Mouse (Mus musculus) gastrocnemius, adult 2 months (tissue): Measurements from ENCODE around the gene Gm20671. TPM values are rescaled to one million over a fixed set of nuclear protein-coding genes. Genes with fewer than 3 reads are reported as not detected.
"Not testable (repeated sequence)": the region's sequence is repeated elsewhere in the genome, so short reads cannot be mapped to it uniquely, and the experiment has no call there.

Experiments
- DNase-seq: peaks from one replicate; pipeline ENCODE4 v3.0.0; 2022
- H3K27ac ChIP-seq: fragments of 200-600 bp; 2 replicates; pipeline ENCODE4 v1.8.1; 2022; ENCODE audit warnings: mild to moderate bottlenecking
- H3K4me3 ChIP-seq: fragments of 200-600 bp; 2 replicates; pipeline ENCODE4 v1.8.1; 2022; ENCODE audit warnings: mild to moderate bottlenecking, moderate library complexity
- CTCF ChIP-seq: fragments of 200-600 bp; IDR thresholded peaks from 2 replicates; pipeline ENCODE4 v1.8.1; 2022; ENCODE audit warnings: antibody characterized with exemption, mild to moderate bottlenecking, moderate library complexity
- intact Hi-C: fragments of 180-260 bp; cut with DNase I; formaldehyde crosslinking; loops from one replicate; pipeline ENCODE4 v1.15.1; 2025
- total RNA-seq, 2 experiments: library from RNA; stranded (reverse); gene quantifications; 2 replicates each; pipeline ENCODE4 v1.2.3; 2021

Gene Gm20671
- total RNA-seq, 2 experiments from 2014 or later = not detected

- Histone ChIP-seq H3K27ac (no peak overlapping the region), H3K4me3 (no peak overlapping the region)
- intact Hi-C loops = no loop called here
- no peak for TF ChIP-seq CTCF
- no peak for DNase-seq
Measured at GRCm38 (mm10) chr5:32849178-32849577, 22.3 kb upstream of the Gm20671 start.

DNA sequence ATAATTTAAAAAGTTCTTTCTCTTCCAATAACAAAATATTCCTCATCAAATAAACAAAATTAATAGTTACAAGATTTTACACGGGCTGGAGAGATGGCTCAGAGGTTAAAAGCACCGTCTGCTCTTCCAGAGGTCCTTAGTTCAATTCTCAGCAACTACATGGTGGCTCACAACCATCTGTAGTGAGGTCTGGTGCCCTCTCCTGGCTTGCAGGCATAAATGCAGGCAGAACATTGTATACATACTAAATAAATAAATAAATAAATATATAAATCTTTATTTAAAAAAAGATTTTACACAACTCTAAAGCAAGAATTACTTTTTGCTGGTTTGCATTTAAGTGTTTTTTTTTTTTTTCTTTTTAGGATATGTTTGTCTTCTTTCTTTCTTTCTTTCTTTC, 13.1 kb upstream of the Gm20671 start:
- Histone ChIP-seq H3K27ac (no peak overlapping the region), H3K4me3 (no peak overlapping the region)
- intact Hi-C loops = no loop called here
- peak; percentile 37 for TF ChIP-seq CTCF
- no peak for DNase-seq

DNA sequence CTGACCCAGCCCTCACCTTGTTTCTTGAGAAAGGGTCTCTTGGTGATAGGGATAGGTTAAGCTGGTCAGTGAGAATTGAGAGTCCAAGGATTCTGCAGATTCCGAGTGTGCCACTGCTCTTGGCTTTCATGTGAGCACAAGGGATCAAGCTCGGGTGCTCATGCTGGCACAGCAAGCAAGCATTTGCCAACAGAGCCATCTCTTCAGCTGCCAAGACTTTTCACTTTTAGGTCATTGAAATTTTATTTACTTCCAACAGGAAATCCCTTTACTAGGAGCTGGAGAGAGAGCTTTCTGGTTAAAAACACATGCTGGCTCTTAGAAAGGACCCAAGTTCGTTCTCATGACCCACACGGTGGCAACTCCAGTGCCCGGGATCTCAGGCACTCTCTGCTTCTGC, 10.1 kb upstream of the Gm20671 start:
- intact Hi-C loops = no loop called here

DNA sequence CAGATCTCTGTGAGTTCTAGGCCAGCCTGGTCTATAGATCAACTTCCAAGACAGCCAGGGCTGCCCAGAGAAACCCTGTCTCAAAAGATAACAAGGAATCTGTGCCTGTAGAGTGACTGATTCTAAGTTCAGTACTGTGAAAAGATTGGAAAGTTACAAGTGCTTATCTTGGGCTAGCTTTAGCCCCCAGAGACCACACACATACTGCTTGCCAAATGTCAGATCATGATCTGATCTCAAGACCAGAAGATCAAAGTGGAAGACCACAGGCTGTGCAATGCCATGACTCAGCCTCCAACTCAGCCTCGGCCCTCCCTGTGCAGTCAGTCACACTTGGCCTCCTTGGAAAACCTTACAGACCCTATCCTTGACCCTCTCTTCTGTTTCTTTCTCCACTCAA, 7.6 kb upstream of the Gm20671 start:
- DNase-seq = no peak
- TF ChIP-seq CTCF = no peak

More for the DNA sequence above, 10.1 kb upstream of the Gm20671 start:
- Histone ChIP-seq H3K4me3 (no peak overlapping the region), H3K27ac (no peak overlapping the region)
- DNase-seq = no peak
- no peak for TF ChIP-seq CTCF

GRCm38 (mm10) chr5:32830054-32830453, 3.1 kb upstream of the Gm20671 start:
- intact Hi-C loops = no loop called here
- DNase-seq = no peak
- no peak overlapping the region for H3K4me3 ChIP-seq
- H3K27ac ChIP-seq = no peak overlapping the region
- no peak for TF ChIP-seq CTCF

More for the DNA sequence above, 7.6 kb upstream of the Gm20671 start:
- intact Hi-C loops = no loop called here
- H3K27ac ChIP-seq = no peak overlapping the region
- H3K4me3 ChIP-seq = no peak overlapping the region

DNA sequence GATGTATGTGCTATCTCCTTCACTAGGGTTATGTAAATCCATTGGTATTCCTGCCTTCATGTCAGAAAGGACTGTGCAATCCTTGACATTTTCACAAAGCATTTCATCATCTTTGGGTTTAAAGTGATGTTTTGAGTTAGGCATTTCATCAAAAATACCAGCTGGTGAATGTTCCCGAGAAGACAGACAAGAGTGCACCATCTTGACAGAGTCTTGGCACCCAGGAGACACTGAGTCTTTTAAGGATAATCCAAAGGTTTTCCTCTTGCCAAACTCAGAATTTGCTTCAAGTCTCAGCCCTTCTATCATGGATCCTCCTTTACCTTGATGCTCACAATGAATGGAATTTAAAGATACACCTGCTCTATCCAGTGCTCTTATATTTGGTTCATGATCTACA, 1.9 kb upstream of the Gm20671 start:
- DNase-seq, H3K27ac ChIP-seq, H3K4me3 ChIP-seq, intact Hi-C loops: not testable (repeated sequence)

GRCm38 (mm10) chr5:32820471-32820870, 6.4 kb downstream of the Gm20671 start:
- intact Hi-C loops = no loop called here

GRCm38 (mm10) chr5:32815396-32815795, 11.5 kb downstream of the Gm20671 start:
- TF ChIP-seq CTCF = no peak
- intact Hi-C loops = no loop called here
- H3K27ac ChIP-seq = no peak overlapping the region
- no peak for DNase-seq
- H3K4me3 ChIP-seq = no peak overlapping the region

More at GRCm38 (mm10) chr5:32820471-32820870, 6.4 kb downstream of the Gm20671 start:
- Histone ChIP-seq H3K4me3 (no peak overlapping the region), H3K27ac (no peak overlapping the region)
- DNase-seq = no peak
- TF ChIP-seq CTCF = no peak

DNA sequence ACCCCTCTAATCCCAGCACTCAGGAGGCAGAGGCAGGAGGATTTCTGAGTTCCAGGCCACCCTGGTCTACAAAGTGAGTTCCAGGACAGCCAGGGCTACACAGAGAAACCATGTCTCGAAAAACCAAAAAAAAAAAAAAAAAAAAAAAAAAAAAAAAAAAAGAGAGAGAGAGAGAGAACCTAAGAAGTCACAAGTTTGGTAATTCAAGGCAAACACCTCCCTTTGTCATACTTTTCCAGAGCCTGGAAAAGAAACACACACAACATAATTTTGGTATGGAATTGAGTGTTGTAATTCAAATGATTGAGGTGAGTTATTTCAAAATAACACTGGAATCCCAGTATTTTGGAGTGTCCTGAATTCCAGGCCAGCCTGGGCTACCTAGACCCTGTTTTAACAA, 40.5 kb downstream of the Gm20671 start:
- H3K4me3 ChIP-seq, DNase-seq, intact Hi-C loops: not testable (repeated sequence)
- peak overlapping the region; percentile 88; the same call in 1 of the 2 replicates for H3K27ac ChIP-seq

DNA sequence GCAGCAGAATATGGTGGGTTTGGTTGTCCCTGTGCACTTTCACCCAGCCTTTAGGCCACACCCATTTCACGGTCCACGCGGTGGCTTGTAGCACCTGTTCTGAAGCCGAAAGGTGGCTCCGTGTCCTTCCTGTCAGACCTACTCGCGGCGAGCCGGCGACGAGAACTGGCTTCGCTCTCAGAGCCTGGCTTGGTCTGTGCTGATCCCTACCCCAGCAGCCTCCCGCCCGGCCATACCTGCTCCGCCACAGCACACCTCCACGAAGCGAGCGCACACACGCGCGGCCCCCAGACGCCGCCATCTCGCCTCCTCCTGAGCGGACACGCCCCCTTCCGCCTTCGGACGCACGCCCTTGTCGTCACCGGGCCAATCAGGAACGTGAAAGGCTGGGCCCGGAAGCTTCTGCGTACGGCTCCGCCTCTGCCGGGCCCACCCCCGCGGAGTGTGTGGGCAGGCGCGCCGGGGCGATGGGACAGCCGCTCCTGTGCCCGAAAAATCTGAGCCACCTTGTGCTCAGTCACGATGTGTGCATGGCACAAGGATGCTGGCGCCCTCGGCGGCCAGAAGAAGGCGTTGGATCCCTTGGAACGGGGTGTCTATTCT, 41.5 kb downstream of the Gm20671 start, which contains the start of gene Pisd:
TSS of gene Pisd (minus strand) at position 334 of the 603 bp plus-strand sequence.
- intact Hi-C loops = no loop called here
- H3K27ac ChIP-seq = peak within 1 kb of the TSS; percentile 88
- peak; percentile 97 for DNase-seq

GRCm38 (mm10) chr5:32784726-32785125, 42.2 kb downstream of the Gm20671 start:
- peak overlapping the region; percentile 88 for H3K27ac ChIP-seq
- H3K4me3 ChIP-seq = peak overlapping the region; percentile 88
- no peak for TF ChIP-seq CTCF
- intact Hi-C loops = no loop called here
- no peak for DNase-seq

More for the DNA sequence above, 41.5 kb downstream of the Gm20671 start, which contains the start of gene Pisd:
- peak within 1 kb of the TSS; percentile 88 for H3K4me3 ChIP-seq
- peak; percentile 29; the same call in 1 of the 2 replicates for TF ChIP-seq CTCF

GRCm38 (mm10) chr5:32781596-32781995, 45.3 kb downstream of the Gm20671 start:
- intact Hi-C loops = no loop called here
- Histone ChIP-seq H3K27ac (no peak overlapping the region), H3K4me3 (no peak overlapping the region)
- TF ChIP-seq CTCF = no peak
- no peak for DNase-seq

DNA sequence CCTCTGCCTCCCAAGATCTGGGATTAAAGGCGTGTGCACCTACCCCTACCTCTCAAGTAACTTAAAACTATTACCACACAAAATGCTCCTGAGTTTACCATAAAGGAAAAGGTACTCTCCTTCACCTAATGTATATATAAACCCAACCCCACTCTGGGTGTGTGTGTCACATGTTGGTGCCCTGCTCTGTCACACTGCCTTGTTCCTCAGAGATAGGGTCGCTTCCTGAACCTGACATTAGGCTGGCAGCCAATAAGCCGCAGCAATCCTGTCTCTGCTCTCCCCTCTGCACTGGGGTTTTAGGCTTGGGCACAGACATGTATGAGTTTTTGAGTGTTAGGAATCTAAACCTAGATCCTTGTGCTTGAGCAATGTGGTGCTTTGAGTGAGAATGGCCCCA, 48.7 kb downstream of the Gm20671 start:
- TF ChIP-seq CTCF = no peak
- no peak overlapping the region for H3K27ac ChIP-seq
- DNase-seq = no peak
- intact Hi-C loops = no loop called here
- H3K4me3 ChIP-seq = no peak overlapping the region

DNA sequence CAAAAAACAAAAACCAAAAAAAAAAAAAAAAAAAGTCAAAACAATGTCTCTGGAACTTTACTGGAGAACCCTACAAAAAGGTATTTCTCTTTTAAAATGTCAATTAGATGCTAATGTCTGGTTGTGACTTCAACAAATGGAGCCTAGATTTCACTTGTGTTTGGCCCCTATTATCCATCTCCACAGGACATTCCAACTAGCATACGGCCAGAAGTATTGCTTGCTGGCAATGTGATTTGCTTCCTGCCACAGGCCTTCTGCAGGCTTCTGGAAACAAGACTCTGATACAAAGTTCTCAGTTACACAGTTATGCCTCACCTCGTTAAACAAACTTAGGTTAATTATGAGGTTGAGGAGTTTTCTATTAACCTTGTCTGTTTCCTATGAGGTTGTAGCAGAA, 54.5 kb downstream of the Gm20671 start:
- Histone ChIP-seq H3K27ac (no peak overlapping the region), H3K4me3 (no peak overlapping the region)
- intact Hi-C loops = no loop called here
- no peak for TF ChIP-seq CTCF
- DNase-seq = no peak
